Mouse (Mus musculus) olfactory bulb, adult 2 months (tissue): Measurements from ENCODE around the gene Uggt1.

ENCODE experiments used
- CTCF ChIP-seq: fragments of 200-500 bp; IDR thresholded peaks from 2 replicates; pipeline ENCODE4 v1.5.1; 2012; ENCODE audit warnings: low read depth, mild to moderate bottlenecking, low read length, moderate library complexity; ENCODE audit not compliant: insufficient read depth
- POLR2A ChIP-seq: fragments of 200-500 bp; IDR thresholded peaks from 2 replicates; pipeline ENCODE4 v1.6.1; 2012; ENCODE audit warnings: mild to moderate bottlenecking, low read depth, low read length, moderate library complexity; ENCODE audit not compliant: insufficient read depth

GRCm38 (mm10) chr1:36131766-36132165, 112.8 kb downstream of the Uggt1 start:
- no peak for TF ChIP-seq CTCF
- TF ChIP-seq POLR2A, result no peak
